Mouse (Mus musculus) frontal cortex, postnatal 14 days (tissue): ENCODE measurements around the gene Gpr153.
"Not testable (repeated sequence)": the region's sequence is repeated elsewhere in the genome, so short reads cannot be mapped to it uniquely, and the experiment has no call there.

Experiments
- DNase-seq, 2 experiments: peaks; one replicate each; pipeline ENCODE4 v3.0.0; 2022; ENCODE audit warnings: low spot score in 2 of 2

Gpr153 gene

DNA sequence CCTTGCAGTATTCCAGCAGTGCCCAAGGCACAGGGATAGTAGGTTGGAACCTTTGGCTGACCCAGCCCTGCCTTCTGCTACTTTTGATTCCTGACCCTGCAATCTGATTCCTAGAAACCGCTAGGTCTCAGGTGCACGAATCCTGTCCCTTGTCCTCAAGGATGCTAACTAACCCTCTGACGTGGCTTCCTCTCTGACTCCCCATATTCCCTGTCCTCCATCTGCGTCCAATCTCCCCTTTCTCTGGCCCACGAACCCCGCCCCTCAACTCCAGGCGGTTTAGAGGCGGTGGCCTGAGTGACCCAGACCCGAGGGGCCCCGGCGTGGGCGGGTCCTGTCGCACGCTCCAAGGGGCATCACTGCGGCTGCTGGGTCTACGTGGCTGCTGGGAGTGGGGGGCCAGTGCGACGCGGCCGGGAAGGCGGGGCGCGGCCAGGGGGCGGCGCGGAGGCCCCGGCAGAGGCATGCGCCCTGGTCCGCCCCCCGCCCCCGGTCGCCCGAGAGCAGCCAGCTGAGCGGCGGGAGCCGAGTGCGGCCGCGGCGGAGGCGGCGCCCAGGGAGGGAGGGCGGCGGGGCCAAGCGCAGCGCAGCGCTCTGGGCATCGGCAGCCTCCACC lies at the start of gene Gpr153:
Gpr153 (plus strand) TSS at position 612 of the 616 bp plus-strand sequence.
- DNase-seq = no peak

DNA sequence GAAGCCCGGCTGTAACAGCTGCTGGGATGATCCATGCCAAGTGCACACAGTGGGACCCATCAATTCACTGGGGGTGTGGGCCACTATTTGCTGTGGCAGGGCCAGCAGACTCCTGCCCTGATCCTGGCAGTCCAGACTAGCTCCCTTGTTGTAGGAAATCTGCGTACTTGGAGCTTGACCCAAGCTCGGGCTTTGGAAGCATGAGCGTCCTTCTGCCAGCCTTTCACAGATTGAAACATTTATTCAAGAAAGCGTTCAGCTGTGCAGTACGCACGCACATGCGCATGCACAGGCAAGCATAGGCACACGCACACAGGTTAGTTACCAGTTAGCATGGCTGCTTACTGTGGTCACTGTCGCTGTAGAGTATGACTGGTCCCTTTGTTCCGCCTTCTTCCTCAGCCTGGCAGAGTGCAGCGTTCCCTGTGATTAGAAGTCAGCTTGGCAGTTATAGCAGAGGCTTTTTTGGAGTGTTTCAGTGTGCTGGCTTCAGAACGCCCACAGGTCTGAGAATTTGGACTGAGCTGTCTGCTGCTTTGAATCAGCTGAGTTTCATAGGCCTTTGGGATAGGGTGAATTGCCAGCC lies 47.0 kb upstream of the Gpr153 start:
- DNase-seq = peak; percentile 52 to 55

DNA sequence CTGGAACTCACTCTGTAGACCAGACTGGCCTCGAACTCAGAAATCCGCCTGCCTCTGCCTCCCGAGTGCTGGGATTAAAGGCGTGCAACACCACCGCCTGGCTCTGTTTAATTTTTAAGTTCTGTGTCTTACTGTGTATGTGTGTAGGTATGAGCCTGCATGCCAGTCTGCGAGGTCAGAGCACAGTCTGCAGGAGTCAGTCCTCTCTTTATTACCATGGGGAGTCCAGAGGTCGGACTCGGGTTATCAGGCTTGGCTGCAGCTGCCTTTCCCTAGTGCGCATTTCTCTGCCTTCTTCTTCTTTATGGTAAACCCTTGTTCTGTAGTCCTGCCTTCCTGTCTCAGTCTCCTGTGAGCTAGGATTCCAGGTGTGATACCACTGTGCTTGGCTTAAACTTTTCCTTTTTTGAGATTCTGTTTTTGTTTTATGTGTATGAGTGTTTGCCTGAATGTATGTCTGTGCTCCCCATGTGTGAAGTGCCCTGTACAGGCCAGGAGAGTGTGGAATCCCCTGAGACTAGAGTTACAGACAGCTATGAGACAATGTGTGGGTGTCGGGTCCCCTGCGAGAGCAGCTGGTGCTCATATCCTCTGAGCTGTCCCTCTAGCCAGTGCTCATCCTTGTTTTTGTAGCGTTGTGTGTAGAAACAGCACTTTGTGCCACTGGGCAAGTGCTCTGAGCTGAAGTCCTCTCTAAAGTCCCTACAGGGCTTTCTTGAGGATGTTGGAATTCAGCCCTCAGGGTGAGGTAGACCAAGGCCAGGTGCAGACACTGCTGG lies 46.1 kb upstream of the Gpr153 start:
- no peak for DNase-seq

DNA sequence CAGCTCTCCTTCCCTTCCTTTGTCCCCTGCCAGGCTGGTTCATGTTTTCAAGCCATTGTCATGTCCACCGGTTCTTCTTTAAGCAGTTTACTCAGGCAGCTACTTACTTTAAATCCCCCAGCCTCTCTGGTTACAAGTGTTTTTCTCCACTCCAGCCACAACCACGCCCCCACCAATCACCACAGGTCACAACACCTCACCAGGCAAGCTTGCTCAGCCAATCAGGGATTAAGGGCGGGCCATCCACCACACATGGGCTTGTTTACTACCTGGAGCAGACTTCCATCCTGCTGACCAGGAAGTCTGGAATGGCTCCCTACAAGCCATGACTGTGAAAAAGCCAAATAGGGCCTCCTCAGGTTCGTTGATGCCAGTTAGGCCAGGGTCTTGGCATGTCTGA lies 43.7 kb upstream of the Gpr153 start:
- DNase-seq = not testable (repeated sequence)

DNA sequence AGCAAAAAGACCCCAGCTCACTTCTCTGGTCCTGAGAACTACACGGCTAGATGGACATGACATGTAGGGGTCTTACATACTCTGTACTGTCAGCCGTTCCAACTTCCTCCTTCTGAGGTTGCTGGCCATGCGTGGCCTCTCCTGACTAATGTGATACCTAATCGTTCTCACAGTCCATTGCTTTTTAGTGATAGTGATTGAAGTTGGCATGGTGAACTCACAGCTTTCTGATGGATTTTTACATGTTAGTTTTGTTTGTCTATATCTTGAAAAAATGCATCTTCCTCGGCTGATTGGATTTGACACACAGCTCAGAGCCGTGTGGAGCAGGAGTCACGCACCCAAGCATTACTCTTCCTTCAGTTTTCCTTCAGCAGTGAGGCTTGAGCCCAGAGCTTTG lies 42.7 kb upstream of the Gpr153 start:
- no peak for DNase-seq

DNA sequence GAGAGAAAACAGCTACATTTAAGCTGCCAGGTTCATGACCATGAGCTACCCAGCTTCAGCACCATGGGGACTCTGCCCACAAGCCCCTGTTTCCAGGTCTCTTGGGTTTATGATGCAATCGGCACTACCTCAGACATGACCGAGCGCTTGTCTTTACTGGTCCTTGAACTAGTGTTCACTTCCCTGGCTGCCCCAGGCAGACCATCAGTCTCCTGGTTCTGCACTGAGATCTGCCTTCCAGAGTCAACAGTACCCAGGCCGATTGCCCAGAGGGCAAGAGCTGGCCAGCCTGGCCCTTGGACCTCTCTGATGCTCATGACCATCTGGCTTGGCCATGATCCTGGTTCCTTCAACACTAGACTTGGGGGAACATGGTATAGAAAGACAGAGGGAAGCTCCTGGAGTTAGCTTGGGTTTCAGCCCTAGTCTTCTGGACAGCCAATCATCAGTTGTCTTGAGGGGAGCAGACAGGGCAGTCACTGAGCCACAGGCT lies 41.6 kb upstream of the Gpr153 start:
- no peak for DNase-seq

DNA sequence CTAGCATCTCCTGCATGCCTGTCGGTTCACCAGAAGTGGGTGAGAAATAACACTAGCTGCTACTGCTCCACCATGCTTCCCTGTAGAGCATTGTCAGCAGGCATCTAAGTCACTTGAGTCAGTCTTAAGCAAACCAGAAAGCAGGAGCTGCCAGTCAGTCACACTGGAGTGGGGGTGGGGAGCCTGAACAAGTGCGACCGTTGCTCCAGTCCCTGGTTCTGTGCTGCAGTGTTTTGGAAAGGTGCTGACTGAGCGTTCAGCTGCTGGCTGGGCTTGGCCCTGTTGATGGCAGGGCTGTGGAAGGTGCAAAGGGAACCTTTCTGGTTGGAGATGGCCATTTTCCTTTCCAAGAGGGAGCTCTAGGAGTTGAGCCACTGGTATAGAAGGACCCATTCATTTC lies 34.1 kb upstream of the Gpr153 start:
- DNase-seq = no peak

DNA sequence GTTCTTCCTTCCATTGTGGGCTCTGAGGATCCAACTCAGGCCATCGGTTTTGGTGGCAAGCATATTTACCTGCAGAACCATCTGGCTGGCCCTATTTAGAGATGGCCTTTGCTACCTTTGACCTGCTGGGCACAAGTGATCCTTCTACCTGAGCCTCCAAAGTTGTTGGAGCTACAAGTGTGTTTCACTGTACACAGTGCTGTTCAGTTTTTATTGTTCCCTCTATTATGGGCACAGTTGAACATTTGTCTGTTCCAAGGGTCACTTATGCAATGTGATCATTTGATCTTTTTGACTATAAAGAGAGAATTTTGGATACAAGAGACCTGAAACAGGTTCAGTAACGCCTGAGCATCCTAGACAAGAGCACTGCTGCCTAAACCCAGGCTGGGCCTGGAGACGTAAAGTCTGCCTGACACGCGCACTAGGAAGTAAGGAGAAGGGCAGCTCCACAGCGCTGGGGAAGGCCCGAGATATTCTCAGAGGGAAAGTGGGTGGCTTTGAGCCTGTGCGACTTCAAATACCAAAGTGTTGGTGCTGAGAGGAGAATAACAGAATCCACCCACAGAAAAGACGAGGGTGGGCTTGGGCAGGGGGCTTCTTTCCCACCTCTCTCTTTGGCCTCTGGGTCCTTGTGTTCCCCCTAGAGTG lies 30.7 kb upstream of the Gpr153 start:
- no peak for DNase-seq

DNA sequence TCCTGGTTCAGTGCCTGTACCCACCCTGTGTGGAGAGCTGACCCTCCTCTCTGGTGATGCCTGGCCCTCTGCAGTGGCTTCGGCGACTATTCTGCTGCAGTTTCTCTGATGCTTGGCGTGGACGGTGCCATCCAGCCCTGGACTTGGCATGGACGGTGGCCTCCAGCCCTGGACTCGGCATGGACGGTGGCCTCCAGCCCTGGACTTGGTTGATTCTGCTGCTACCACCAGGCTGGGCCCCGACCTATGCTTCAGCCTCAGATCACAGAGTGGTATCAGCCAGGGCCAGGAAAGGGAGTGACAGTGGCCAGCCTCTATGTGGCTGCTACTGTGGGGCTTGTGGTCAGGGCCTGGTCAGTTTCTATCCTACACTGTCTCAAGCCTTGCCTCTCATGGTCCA lies 30.1 kb upstream of the Gpr153 start:
- DNase-seq = no peak

DNA sequence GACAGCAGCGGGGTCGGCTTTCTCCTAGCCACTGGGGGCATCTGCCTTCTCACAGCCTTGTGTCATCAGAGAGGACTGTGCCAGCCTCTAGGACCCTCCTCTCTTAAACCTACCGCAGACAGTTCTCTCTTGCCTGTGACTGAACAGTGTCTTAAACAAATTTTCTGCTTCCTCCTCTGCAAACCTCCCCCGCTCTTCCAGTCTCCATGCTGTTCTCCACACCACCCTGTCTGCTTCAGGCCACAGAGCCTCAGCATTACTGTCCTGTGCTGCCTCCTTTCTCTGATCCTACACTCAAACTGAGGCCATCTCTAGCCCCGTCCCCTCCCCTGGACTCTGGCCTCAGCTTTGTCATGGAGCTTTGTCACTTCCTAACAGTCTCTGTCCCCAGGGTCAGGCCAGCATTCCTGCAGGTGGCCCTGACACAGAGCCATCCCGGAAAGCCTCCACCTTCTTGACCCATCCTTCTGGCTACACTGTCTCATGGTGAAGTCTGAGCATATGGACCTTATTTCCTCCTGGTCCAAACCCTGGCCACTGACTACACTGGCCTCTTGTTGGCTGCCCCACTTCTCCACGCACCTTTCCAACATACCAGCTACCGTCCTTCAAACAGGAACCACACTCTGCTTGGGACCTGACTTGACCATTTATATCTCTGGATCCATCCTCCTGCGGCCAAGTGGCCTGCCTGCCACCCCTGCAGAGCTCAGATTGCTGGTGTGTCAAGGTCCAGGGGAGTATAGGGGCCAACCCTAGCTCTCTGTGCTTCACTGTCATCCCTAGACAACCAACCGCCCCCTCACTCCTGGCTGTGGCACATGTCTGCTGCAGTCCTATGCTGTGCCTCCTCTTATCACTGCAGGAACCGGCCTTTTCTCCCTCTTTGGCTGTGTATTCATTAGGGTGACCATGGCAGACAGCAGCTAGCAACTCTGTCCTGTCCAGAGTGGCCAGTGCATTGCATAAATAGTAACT lies 29.2 kb upstream of the Gpr153 start:
- no peak for DNase-seq

DNA sequence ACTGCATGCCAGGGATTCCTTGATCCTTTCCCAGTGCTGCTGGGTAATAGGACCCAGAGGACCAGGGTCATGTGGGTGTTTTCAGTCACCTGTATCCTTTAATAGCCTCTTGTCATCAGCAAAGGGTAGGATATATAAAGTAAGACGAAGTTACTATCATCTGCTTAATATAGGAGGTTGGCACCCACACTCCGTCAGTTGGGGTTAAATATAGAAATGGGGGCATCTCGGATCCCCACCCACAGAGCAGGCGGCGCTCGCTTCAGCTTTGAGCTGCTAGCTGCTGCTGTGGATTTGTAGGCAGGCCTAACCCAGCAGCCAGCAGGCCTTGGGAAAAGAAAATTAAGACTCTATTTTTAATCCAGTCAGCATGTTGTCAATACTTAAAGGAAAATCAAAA lies 28.0 kb upstream of the Gpr153 start:
- peak; percentile 56 to 69 for DNase-seq

DNA sequence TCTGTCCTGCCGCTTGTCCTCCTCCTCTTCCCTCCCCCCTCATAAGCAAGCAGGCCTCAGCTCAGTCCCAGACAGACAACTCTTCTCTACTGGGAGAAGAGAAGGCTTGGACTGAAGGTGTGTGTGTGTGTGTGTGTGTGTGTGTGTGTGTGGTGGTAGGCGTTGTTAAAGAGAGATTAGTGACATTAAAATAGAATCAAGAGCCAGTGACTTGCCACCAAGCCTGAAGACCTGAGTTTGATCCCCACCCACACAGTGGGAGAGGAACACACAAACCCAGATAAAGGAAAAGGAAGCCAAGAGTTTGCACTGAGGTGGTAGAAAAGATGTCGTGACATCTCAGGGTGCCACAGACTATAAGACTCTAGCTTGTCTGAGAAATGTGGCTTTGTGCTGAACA lies 26.8 kb upstream of the Gpr153 start:
- DNase-seq = no peak

DNA sequence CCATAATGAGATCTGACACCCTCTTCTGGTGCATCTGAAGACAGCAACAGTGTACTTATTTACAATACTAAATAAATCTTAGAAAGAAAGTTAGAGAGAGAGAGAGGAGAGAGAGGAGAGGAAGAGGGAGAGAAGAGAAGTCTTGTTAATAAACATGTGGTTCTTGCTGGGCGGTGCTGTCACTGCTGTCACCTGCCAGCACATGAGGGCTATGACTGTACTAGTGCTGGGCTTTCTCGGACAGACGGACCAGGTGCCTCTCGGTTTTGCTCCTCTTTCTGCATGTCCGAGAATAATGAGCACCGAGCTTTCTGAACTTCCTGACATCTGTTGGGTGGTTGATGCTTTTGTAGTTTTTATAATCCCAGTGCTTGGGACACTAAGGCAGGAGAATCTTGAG lies 23.4 kb upstream of the Gpr153 start:
- DNase-seq = no peak

DNA sequence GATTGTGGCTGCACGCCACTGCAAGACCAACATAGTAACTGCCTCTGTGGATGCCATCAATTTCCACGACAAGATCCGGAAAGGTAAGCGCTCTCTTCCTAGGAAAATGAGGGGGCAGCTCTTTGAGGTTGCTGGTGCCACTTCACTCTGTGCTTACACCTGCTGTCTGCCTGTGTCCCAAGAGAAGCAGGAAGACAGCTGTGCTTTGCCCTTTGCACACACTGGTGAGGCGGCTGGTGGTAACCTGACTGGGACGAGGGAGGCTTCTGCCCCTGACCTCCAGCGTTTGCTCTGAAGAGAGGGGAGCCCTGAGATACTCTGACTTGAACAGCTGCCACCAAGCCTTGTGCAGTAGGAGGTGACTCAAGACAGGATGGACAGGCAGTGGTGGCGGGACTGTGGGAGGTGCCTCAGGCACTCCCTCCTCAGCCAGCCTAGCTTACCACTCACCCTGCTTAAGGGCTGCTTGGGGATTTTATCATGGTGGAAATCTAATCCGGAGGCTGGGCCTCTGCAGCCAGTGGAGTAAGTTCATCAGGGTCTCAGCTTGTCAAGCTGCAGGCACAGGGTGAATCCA lies 20.8 kb upstream of the Gpr153 start:
- no peak for DNase-seq

DNA sequence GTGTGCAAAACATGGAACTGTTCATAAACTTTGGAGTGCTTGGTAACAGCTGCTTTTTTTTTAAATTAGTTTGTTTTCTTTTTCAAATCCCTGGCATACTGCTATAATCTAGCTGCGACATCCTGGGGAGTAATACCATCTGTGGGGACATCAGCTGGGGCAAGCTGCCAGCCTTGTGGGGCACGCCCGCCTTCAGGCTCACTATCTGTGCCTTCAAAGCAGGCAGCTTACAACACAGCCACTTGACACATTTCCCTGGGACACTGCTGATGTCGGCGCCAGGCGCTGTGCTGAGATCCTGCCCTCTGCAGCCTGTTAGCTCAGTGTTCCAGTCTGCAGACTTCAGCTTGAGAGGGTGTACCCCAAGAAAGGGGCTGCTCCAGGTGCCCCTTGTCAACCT lies 17.0 kb upstream of the Gpr153 start:
- peak; percentile 61 to 64 for DNase-seq

DNA sequence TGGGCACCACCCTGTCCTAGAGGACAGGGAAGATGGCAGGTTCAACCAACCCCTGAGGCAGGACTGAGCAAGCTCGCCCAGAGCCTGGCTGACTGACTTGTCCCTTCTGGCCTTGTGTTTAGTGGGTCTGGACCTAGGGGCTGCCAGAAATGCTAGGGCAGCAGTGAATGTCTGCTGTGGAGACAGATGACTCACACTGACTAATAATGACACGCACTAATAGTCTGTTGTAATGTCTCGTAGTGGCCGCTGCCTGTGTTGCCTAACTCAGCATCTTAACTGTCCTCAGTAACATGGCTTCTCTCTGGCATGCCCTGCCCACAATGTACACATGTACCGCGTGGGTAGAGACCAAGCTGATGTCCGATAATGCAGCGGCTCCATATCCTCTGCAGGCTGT lies 13.6 kb upstream of the Gpr153 start:
- DNase-seq = no peak

DNA sequence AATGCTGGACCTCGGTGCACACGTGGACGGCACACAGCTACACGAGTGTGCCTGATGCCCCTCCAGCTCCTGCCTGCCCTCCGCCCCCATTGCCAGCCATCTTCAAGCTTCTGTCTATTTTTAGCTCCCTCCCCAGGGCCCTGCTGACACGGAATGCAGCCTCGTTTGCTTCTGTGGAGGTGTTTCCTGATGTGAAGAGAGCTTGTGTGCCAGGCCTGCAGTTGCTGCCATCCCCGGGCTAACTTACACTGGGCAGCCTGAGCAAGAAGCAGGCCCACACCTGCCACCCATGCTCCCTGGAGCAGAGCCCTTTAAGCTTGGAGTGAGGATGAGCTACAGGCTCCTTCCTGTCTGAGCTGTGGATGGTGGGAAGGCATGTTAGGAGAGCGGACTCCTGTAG lies 11.8 kb upstream of the Gpr153 start:
- DNase-seq = no peak

DNA sequence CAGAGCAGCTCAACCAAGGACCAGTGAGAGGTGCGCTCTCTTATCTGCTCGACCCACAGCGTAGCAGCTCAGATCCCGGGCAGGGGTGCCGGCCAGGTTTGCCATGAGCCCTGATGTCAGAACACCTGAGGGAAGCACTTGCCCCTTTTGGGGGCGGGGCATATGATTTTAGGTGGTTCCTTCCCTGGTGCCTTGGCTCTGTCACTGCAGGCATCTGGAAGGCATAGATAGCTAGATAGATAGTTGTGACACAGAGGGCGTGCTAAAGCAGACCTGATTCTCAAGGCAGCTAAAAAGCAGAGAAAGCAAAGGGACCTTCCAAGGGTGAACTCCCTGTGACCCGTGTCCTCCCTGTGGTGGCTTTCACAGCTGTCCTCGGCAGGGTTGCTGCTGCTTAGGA lies 10.9 kb upstream of the Gpr153 start:
- DNase-seq = no peak

DNA sequence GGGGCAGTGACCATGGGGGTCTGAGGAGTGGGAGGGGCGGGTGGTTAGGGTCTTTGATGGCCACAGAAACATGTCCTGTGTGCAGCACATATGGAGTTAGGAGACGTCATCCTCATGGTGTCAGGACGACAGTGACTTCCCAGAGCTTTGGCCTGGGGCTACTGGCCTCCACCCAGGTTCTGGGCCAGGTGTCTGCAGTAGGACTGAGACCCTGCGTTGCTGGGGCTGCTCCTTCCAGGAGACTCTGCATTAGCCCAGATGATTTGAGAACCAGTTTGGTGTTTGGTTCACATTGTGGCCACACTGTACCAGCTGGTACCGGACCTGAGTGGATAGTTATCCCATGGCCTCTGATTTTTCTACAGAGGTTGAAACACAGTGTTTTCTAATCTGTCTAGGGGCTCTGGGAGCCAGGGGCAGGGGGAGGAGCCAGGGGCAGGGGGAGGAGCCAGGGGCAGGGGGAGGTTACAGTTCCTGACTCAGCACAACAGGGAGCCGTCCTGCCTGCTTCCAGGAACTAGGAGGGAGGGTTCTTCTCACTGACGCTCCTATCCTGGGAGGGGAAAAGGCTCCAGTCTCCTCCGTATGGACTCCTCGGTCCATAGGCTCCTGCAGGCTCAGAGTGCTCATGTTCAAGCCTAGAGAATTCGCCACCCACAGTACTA lies 10.4 kb upstream of the Gpr153 start:
- no peak for DNase-seq

DNA sequence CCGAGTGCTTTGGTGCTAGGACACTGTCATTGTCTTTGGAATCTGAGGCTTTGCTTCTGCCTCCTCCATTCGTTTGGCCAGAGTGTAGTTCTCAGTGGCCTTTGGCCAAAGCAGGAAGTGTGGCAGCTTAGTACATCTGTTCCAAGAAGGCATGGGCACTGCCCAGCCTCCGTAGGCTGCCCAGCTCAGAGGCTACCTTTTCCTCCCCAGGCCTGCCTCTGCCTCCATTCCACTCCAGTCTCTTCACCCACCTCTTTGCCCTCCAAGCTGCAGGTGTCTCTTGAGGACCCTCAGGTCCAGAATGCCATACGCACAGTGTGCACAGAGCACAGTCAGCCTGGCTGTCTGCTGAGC lies 9.9 kb upstream of the Gpr153 start:
- no peak for DNase-seq
